Mouse (Mus musculus) lung, postnatal 0 days (tissue): ENCODE measurements around the gene Drc1. TPM values are rescaled to one million over a fixed set of nuclear protein-coding genes. Genes with fewer than 3 reads are reported as not detected.

Experiments used
- ATAC-seq: fragments of 200-750 bp; cut with Nextera tagmentation; 2 replicates; pipeline ENCODE4 v1.8.0; 2017; ENCODE audit warnings: moderate library complexity
- DNase-seq: peaks from one replicate; pipeline ENCODE4 v3.0.0-alpha.2; 2016; ENCODE audit warnings: low spot score
- H3K27ac ChIP-seq: fragments of 300-500 bp; sonication (generic); 2 replicates; pipeline ENCODE4 v1.5.1; 2014; ENCODE audit warnings: antibody characterized with exemption, mild to moderate bottlenecking, low read length, mixed read lengths
- H3K27me3 ChIP-seq: fragments of 300-500 bp; sonication (generic); replicated peaks from 2 replicates; pipeline ENCODE4 v1.6.1; 2014; ENCODE audit warnings: low read length, mixed read lengths; ENCODE audit not compliant: insufficient read depth
- H3K36me3 ChIP-seq: fragments of 300-500 bp; sonication (generic); 2 replicates; pipeline ENCODE4 v1.6.1; 2014; ENCODE audit warnings: low read length, mixed read lengths; ENCODE audit not compliant: insufficient read depth
- H3K4me1 ChIP-seq: fragments of 300-500 bp; sonication (generic); 2 replicates; pipeline ENCODE4 v1.6.1; 2014; ENCODE audit warnings: antibody characterized with exemption, low read depth, low read length, mixed read lengths; ENCODE audit not compliant: insufficient read depth
- H3K4me2 ChIP-seq: fragments of 300-500 bp; sonication (generic); replicated peaks from 2 replicates; pipeline ENCODE4 v1.6.1; 2014; ENCODE audit warnings: low read depth, mild to moderate bottlenecking, low read length, moderate library complexity, mixed read lengths
- H3K4me3 ChIP-seq: fragments of 300-500 bp; sonication (generic); 2 replicates; pipeline ENCODE4 v1.5.1; 2014; ENCODE audit warnings: low read depth, low read length
- H3K9ac ChIP-seq: fragments of 300-500 bp; sonication (generic); replicated peaks from 2 replicates; pipeline ENCODE4 v1.6.1; 2014; ENCODE audit warnings: low read depth, mild to moderate bottlenecking
- H3K9me3 ChIP-seq: fragments of 300-500 bp; sonication (generic); 2 replicates; pipeline ENCODE4 v1.6.1; 2016; ENCODE audit warnings: low read length, mixed read lengths
- CTCF ChIP-seq: IDR thresholded peaks from 2 replicates; pipeline ENCODE4 v1.5.1; 2016; ENCODE audit warnings: antibody characterized with exemption, mild to moderate bottlenecking
- EP300 ChIP-seq: IDR thresholded peaks from 2 replicates; pipeline ENCODE4 v1.6.1; 2016; ENCODE audit warnings: antibody characterized with exemption, mild to moderate bottlenecking, control low read depth
- WGBS: fragments of 180-500 bp; shearing (Covaris S2); extraction: QIAGEN DNeasy Blood & Tissue Kit; methylation state at CpG from one replicate; pipeline ENCODE4 v1.1.7; 2014; 5-methylcytosine and 5-hydroxymethylcytosine counted together
- polyA plus RNA-seq: library from polyadenylated mRNA; unstranded; fragments of >200 nt; fragmentation: Nextera tagmentation; extraction: Ambion mirVana; gene quantifications from 2 replicates; pipeline ENCODE4 v1.2.1, GENCODE M21; 2015

Gene Drc1
- polyA plus RNA-seq, 1 experiment from 2014 or later = 6.5 TPM

- Histone ChIP-seq H3K4me2 (peak overlapping the region; percentile 39), H3K4me3 (peak overlapping the region; percentile 19), H3K27ac (no peak overlapping the region; the same call in 1 of the 2 replicates), H3K9ac (no peak overlapping the region), H3K27me3 (no peaks in the 10 kb centered on the region), H3K36me3 (no peaks in the 10 kb centered on the region), H3K9me3 (no peaks in the 10 kb centered on the region), H3K4me1 (no peaks in the 10 kb centered on the region)
- ATAC-seq (peak; percentile 21; the same call in 1 of the 2 replicates), DNase-seq (peak; percentile 15)
- 4% methylated on average over 17 of the region's 17 CpGs for WGBS
- TF ChIP-seq EP300 (no peak), CTCF (no peak)
Observed at GRCm38 (mm10) chr5:30342601-30343015, 61.4 kb downstream of the Drc1 start.

- Histone ChIP-seq H3K4me1 (no peaks in the 10 kb centered on the region), H3K27me3 (no peaks in the 10 kb centered on the region), H3K27ac (no peak overlapping the region; the same call in 1 of the 2 replicates), H3K4me2 (peak overlapping the region; percentile 39), H3K9me3 (no peaks in the 10 kb centered on the region), H3K9ac (no peak overlapping the region), H3K4me3 (peak overlapping the region; percentile 19), H3K36me3 (no peaks in the 10 kb centered on the region)
- no peak for TF ChIP-seq EP300
- peak; percentile 94 for TF ChIP-seq CTCF
- ATAC-seq = peak; percentile 85
- WGBS = 4% methylated on average over 9 of the region's 9 CpGs
- peak; percentile 83 for DNase-seq
Observed at GRCm38 (mm10) chr5:30343107-30343506, 61.9 kb downstream of the Drc1 start.

GRCm38 (mm10) chr5:30343886-30344285 lies 62.7 kb downstream of the Drc1 start:
- H3K4me1 ChIP-seq = no peaks in the 10 kb centered on the region
- DNase-seq (peak; percentile 14), ATAC-seq (no peak)
- no peak overlapping the region for H3K4me3 ChIP-seq
- no peak overlapping the region for H3K4me2 ChIP-seq
- no peaks in the 10 kb centered on the region for H3K27me3 ChIP-seq
- no peak overlapping the region for H3K27ac ChIP-seq
- TF ChIP-seq EP300 (no peak), CTCF (no peak)
- no peaks in the 10 kb centered on the region for H3K36me3 ChIP-seq
- no peaks in the 10 kb centered on the region for H3K9me3 ChIP-seq
- H3K9ac ChIP-seq = no peak overlapping the region
- 37% methylated on average over 5 of the region's 5 CpGs for WGBS

- 53% methylated on average over 3 of the region's 3 CpGs for WGBS
- H3K27ac ChIP-seq = no peak overlapping the region
- H3K27me3 ChIP-seq = no peaks in the 10 kb centered on the region
- DNase-seq (no peak), ATAC-seq (no peak)
- TF ChIP-seq EP300 = no peak
- TF ChIP-seq CTCF = no peak
- no peak overlapping the region for H3K4me2 ChIP-seq
- H3K9ac ChIP-seq = no peak overlapping the region
- no peaks in the 10 kb centered on the region for H3K36me3 ChIP-seq
- H3K4me3 ChIP-seq = no peak overlapping the region
- no peaks in the 10 kb centered on the region for H3K9me3 ChIP-seq
- H3K4me1 ChIP-seq = no peaks in the 10 kb centered on the region
Observed at GRCm38 (mm10) chr5:30353605-30354004, 72.4 kb downstream of the Drc1 start.

GRCm38 (mm10) chr5:30355114-30355513 lies 73.9 kb downstream of the Drc1 start:
- TF ChIP-seq EP300 (no peak), CTCF (no peak)
- 70% methylated on average over 7 of the region's 7 CpGs for WGBS
- Histone ChIP-seq H3K27me3 (no peaks in the 10 kb centered on the region), H3K27ac (no peak overlapping the region), H3K4me3 (no peak overlapping the region), H3K36me3 (no peaks in the 10 kb centered on the region), H3K9ac (no peak overlapping the region), H3K4me2 (no peak overlapping the region), H3K4me1 (no peaks in the 10 kb centered on the region), H3K9me3 (no peaks in the 10 kb centered on the region)
- DNase-seq (no peak), ATAC-seq (no peak)

GRCm38 (mm10) chr5:30355559-30356159 lies 74.5 kb downstream of the Drc1 start:
- Histone ChIP-seq H3K27me3 (no peaks in the 10 kb centered on the region), H3K4me2 (no peak overlapping the region), H3K4me3 (no peak overlapping the region), H3K9ac (no peak overlapping the region), H3K27ac (no peak overlapping the region), H3K9me3 (no peaks in the 10 kb centered on the region), H3K4me1 (no peaks in the 10 kb centered on the region), H3K36me3 (no peaks in the 10 kb centered on the region)
- DNase-seq (peak; percentile 17), ATAC-seq (peak; percentile 60)
- no peak for TF ChIP-seq CTCF
- no peak for TF ChIP-seq EP300
- 57% methylated on average over 14 of the region's 14 CpGs for WGBS

GRCm38 (mm10) chr5:30356647-30357046 lies 75.5 kb downstream of the Drc1 start:
- no peak for ATAC-seq
- no peak overlapping the region for H3K9ac ChIP-seq
- TF ChIP-seq CTCF (no peak), EP300 (no peak)
- no peaks in the 10 kb centered on the region for H3K9me3 ChIP-seq
- no peak for DNase-seq
- no peak overlapping the region for H3K4me3 ChIP-seq
- no peaks in the 10 kb centered on the region for H3K4me1 ChIP-seq
- H3K27ac ChIP-seq = no peak overlapping the region
- no peaks in the 10 kb centered on the region for H3K36me3 ChIP-seq
- H3K27me3 ChIP-seq = no peaks in the 10 kb centered on the region
- no peak overlapping the region for H3K4me2 ChIP-seq
- 56% methylated on average over 7 of the region's 7 CpGs for WGBS
